Mouse (Mus musculus) heart, postnatal 25 days (tissue): ENCODE data around the gene Blnk. TPM values are rescaled to one million over a fixed set of nuclear protein-coding genes. Genes with fewer than 3 reads are reported as not detected.

Experiments
- DNase-seq: peaks from one replicate; pipeline ENCODE4 v3.0.0; 2022; ENCODE audit warnings: low spot score
- intact Hi-C: fragments of 180-260 bp; cut with DNase I; formaldehyde crosslinking; loops from one replicate; pipeline ENCODE4 v1.15.1; 2025
- total RNA-seq, 2 experiments: library from RNA; stranded (reverse); gene quantifications; 2 replicates each; pipeline ENCODE4 v1.2.3; 2021

Blnk gene
- total RNA-seq, 2 experiments from 2014 or later, result 1.6 TPM

GRCm38 (mm10) chr19:41006621-41007020 lies 12.3 kb upstream of the Blnk start:
- no peak for DNase-seq
- intact Hi-C loops, result no loop called here

GRCm38 (mm10) chr19:41003694-41004315 lies 9.5 kb upstream of the Blnk start:
- intact Hi-C loops, result no loop called here
- DNase-seq, result no peak

- intact Hi-C loops, result no loop called here
- DNase-seq, result no peak
These were observed 5.2 kb upstream of the Blnk start for GRCm38 (mm10) chr19:40999569-40999968.

- intact Hi-C loops, result no loop called here
- DNase-seq, result no peak
These were observed 4.3 kb upstream of the Blnk start for GRCm38 (mm10) chr19:40998469-40999170.

- intact Hi-C loops, result no loop called here
- no peak for DNase-seq
These were observed 2.4 kb upstream of the Blnk start for GRCm38 (mm10) chr19:40996722-40997121.

- intact Hi-C loops, result no loop called here
- no peak for DNase-seq
These were observed 1.4 kb upstream of the Blnk start for GRCm38 (mm10) chr19:40995449-40996401.

- no peak for DNase-seq
- intact Hi-C loops, result no loop called here
These were observed 576 bp upstream of the Blnk start for GRCm38 (mm10) chr19:40994911-40995310.

- intact Hi-C loops, result no loop called here
- no peak for DNase-seq
These were observed 979 bp downstream of the Blnk start for GRCm38 (mm10) chr19:40993356-40993755.

GRCm38 (mm10) chr19:40992517-40993044 lies 1.8 kb downstream of the Blnk start:
- no peak for DNase-seq
- intact Hi-C loops, result no loop called here

- DNase-seq, result no peak
- intact Hi-C loops, result no loop called here
These were observed 2.2 kb downstream of the Blnk start for GRCm38 (mm10) chr19:40992096-40992495.

- intact Hi-C loops, result no loop called here
- no peak for DNase-seq
These were observed 2.7 kb downstream of the Blnk start for GRCm38 (mm10) chr19:40991626-40992025.

GRCm38 (mm10) chr19:40990781-40991343 lies 3.5 kb downstream of the Blnk start:
- intact Hi-C loops, result no loop called here
- no peak for DNase-seq

- no peak for DNase-seq
- intact Hi-C loops, result no loop called here
These were observed 4.3 kb downstream of the Blnk start for GRCm38 (mm10) chr19:40989961-40990600.

GRCm38 (mm10) chr19:40988856-40989255 lies 5.5 kb downstream of the Blnk start:
- DNase-seq, result no peak
- intact Hi-C loops, result no loop called here

GRCm38 (mm10) chr19:40984536-40984935 lies 9.8 kb downstream of the Blnk start:
- DNase-seq, result no peak
- intact Hi-C loops, result no loop called here

- DNase-seq, result no peak
- intact Hi-C loops, result no loop called here
These were observed 13.7 kb downstream of the Blnk start for GRCm38 (mm10) chr19:40980671-40981070.

GRCm38 (mm10) chr19:40978026-40978425 lies 16.3 kb downstream of the Blnk start:
- no peak for DNase-seq
- intact Hi-C loops, result no loop called here

- intact Hi-C loops, result no loop called here
- no peak for DNase-seq
These were observed 17.1 kb downstream of the Blnk start for GRCm38 (mm10) chr19:40976946-40977917.
